Mouse (Mus musculus): ENCODE results near the gene Olfr323.

The Olfr323 gene

GRCm38 (mm10) chr11:58630401-58630800 is at the start of gene Olfr323:
Gene Olfr323 (minus strand): TSS chr11:58630501.
- DNase-seq (ENCODE audit: low read depth in 2 of 2, low spot score in 2 of 2), result no peak

- no peak for DNase-seq (ENCODE audit: low read depth in 2 of 2, low spot score in 2 of 2)
Measured at GRCm38 (mm10) chr11:58671825-58672224, 41.5 kb upstream of the Olfr323 start.

- DNase-seq (ENCODE audit: low read depth in 2 of 2, low spot score in 2 of 2), result no peak
Measured at GRCm38 (mm10) chr11:58669252-58669651, 39.0 kb upstream of the Olfr323 start.

- no peak for DNase-seq (ENCODE audit: low read depth in 2 of 2, low spot score in 2 of 2)
Measured at GRCm38 (mm10) chr11:58658596-58658995, 28.3 kb upstream of the Olfr323 start, which contains the start of gene Olfr322. Gene Olfr322 (plus strand): TSS chr11:58658782.

- no peak for DNase-seq (ENCODE audit: low read depth in 2 of 2, low spot score in 2 of 2)
Measured at GRCm38 (mm10) chr11:58655151-58655550, 24.9 kb upstream of the Olfr323 start.

GRCm38 (mm10) chr11:58643350-58643749 is 13.0 kb upstream of the Olfr323 start:
- peak; percentile 15 to 50 for DNase-seq (ENCODE audit: low read depth in 2 of 2, low spot score in 2 of 2)

- no peak for DNase-seq (ENCODE audit: low read depth in 2 of 2, low spot score in 2 of 2)
Measured at GRCm38 (mm10) chr11:58641638-58642358, 11.5 kb upstream of the Olfr323 start.

GRCm38 (mm10) chr11:58641057-58641456 is 10.8 kb upstream of the Olfr323 start:
- DNase-seq (ENCODE audit: low read depth in 2 of 2, low spot score in 2 of 2), result no peak

- DNase-seq (ENCODE audit: low read depth in 2 of 2, low spot score in 2 of 2), result no peak
Measured at GRCm38 (mm10) chr11:58640272-58640867, 10.1 kb upstream of the Olfr323 start, which contains the start of gene Trim58. Gene Trim58 (plus strand): TSS chr11:58640465.

- DNase-seq (ENCODE audit: low read depth in 2 of 2, low spot score in 2 of 2), result no peak
Measured at GRCm38 (mm10) chr11:58638176-58638701, 7.9 kb upstream of the Olfr323 start.

- peak; percentile 35 to 41 for DNase-seq (ENCODE audit: low read depth in 2 of 2, low spot score in 2 of 2)
Measured at GRCm38 (mm10) chr11:58636376-58636977, 6.2 kb upstream of the Olfr323 start.

- no peak for DNase-seq (ENCODE audit: low read depth in 2 of 2, low spot score in 2 of 2)
Measured at GRCm38 (mm10) chr11:58634878-58635277, 4.6 kb upstream of the Olfr323 start.

GRCm38 (mm10) chr11:58626146-58626545 is 4.2 kb downstream of the Olfr323 start:
- no peak for DNase-seq (ENCODE audit: low read depth in 2 of 2, low spot score in 2 of 2)

- no peak for DNase-seq (ENCODE audit: low read depth in 2 of 2, low spot score in 2 of 2)
Measured at GRCm38 (mm10) chr11:58618793-58619192, 11.5 kb downstream of the Olfr323 start.

GRCm38 (mm10) chr11:58618369-58618768 is 11.9 kb downstream of the Olfr323 start:
- DNase-seq (ENCODE audit: low read depth in 2 of 2, low spot score in 2 of 2), result no peak

GRCm38 (mm10) chr11:58615975-58616374 is 14.3 kb downstream of the Olfr323 start, which contains the start of gene 2210407C18Rik:
Gene 2210407C18Rik (minus strand): TSS chr11:58616075.
- no peak for DNase-seq (ENCODE audit: low read depth in 2 of 2, low spot score in 2 of 2)

GRCm38 (mm10) chr11:58614526-58614925 is 15.8 kb downstream of the Olfr323 start:
- DNase-seq (ENCODE audit: low read depth in 2 of 2, low spot score in 2 of 2), result no peak

GRCm38 (mm10) chr11:58613359-58613758 is 16.9 kb downstream of the Olfr323 start:
- no peak for DNase-seq (ENCODE audit: low read depth in 2 of 2, low spot score in 2 of 2)

- DNase-seq (ENCODE audit: low read depth in 2 of 2, low spot score in 2 of 2), result no peak
Measured at GRCm38 (mm10) chr11:58607030-58607429, 23.3 kb downstream of the Olfr323 start.

- no peak for DNase-seq (ENCODE audit: low read depth in 2 of 2, low spot score in 2 of 2)
Measured at GRCm38 (mm10) chr11:58606177-58606919, 24.0 kb downstream of the Olfr323 start.

- no peak for DNase-seq (ENCODE audit: low read depth in 2 of 2, low spot score in 2 of 2)
Measured at GRCm38 (mm10) chr11:58605228-58605627, 25.1 kb downstream of the Olfr323 start.
